Mouse (Mus musculus): ENCODE measurements around the gene Plac9a. TPM values are rescaled to one million over a fixed set of nuclear protein-coding genes. Genes with fewer than 3 reads are reported as not detected.
"Not testable (repeated sequence)": the region's sequence is repeated elsewhere in the genome, so short reads cannot be mapped to it uniquely, and the experiment has no call there.

Gene Plac9a
- polyA plus RNA-seq, 1 experiment from 2014 or later = not detected

DNA sequence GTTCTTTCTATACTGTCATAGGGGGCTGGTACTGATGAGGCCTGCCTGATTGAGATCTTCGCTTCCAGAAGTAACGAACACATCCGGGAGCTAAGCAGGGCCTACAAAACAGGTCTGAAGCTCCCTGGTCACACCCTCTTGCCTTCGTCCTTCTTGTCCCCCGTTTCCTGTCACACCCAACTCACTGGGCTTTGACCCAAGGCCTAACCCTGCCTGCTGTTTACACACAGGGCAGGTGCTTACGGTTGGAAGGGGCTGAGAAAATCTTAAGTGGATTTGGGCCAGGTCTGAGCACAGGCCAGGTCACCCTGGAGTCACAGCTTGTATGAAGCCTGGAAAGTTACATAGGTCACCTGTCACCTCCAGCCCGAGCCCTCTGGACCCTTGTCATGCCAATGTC lies 26.3 kb downstream of the Plac9a start:
- not testable (repeated sequence) for H3K27ac ChIP-seq (replicated peaks); H3K4me3 ChIP-seq; H3K9me3 ChIP-seq; DNase-seq (ENCODE audit: low spot score); H3K36me3 ChIP-seq (replicated peaks); H3K27me3 ChIP-seq (replicated peaks; ENCODE audit: low read depth, poor library complexity, severe bottlenecking); H3K4me1 ChIP-seq
- no CpG with 5 or more reads among the region's 7 CpGs for WGBS

DNA sequence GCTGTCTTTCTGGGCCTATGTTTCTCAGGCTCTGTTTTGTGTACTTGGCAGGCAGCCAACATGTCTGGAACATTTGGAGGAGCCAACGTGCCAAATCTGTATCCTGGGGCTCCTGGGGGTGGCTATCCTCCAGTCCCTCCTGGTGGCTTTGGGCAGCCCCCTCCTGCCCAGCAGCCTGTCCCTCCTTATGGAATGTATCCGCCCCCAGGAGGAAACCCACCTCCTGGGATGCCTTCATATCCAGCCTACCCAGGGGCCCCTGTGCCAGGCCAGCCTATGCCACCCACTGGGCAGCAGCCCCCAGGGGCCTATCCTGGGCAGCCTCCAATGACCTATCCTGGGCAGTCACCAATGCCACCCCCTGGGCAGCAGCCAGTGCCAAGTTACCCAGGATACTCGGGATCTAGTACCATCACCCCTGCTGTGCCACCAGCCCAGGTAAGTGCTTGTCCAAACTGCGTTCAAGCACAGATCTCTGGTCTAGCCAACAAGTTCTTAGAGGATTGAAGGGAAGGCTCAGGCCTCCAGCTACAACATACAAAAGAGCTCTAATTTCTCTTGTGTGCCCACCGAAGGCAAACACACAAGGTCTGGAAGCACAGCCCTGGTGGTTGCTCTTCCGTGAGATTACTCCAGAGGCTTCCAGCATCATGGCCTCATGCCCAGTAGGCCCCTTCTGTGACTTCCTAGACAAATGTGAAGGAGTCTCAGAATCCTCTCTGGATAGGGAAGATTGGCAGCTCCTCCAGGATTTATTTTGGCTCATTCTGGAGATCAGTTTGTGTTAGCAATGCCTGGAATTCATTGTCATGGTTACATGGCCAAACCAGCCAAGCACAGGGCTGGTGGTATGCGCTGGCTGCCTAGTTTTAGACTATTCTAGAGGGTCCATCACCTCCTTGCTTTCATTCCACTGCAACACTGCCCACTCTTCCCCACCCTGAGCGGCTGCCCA lies 30.2 kb downstream of the Plac9a start:
- H3K36me3 ChIP-seq (replicated peaks) = no peaks in the 10 kb centered on the region
- no peaks in the 10 kb centered on the region for H3K27me3 ChIP-seq (replicated peaks; ENCODE audit: low read depth, poor library complexity, severe bottlenecking)
- H3K4me3 ChIP-seq = no peak overlapping the region
- 87% methylated on average over 8 of the region's 8 CpGs for WGBS
- H3K4me1 ChIP-seq = peaks cover 23% of the 10 kb centered on the region
- H3K9me3 ChIP-seq = no peaks in the 10 kb centered on the region
- DNase-seq (ENCODE audit: low spot score) = no peak
- H3K27ac ChIP-seq (replicated peaks) = peak overlapping the region; percentile 30; the same call in 1 of the 2 replicates

DNA sequence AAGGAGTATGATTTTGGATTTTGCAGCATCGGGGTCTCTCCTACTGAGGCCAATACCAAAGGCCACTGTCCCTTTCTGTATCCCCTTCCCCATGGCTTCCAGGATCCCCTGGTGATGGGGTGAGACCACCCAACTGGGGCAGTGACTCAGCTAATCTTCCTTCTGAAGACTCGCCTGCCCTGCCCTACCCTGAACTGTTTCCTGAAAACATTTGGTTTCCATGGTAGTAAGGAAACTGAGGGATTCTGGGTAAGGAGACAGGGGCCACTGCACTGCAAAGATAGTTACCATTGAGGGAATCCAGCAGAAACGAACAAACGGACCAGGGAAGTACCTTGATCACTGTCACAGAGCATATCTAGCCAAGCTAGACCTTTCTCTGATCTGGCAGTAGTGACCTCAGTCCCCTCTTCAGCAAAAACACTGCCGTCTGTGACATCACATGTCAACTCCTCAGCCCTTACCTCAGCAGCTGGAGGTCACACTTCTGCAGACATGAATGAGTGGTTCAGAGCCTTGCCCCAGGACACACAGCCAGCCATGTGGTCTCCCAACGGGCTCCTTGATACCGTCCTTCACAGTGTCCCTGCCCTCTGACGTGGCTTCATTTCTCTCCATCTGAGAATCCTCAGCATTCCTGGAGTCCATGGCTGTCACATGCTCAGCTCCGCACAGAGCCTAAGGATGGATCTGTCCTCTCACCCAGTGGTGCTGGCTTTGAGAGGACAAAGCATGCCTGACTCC lies 33.6 kb downstream of the Plac9a start:
- no peak overlapping the region for H3K4me3 ChIP-seq
- WGBS = 57% methylated on average over 9 of the region's 9 CpGs
- no peak for DNase-seq (ENCODE audit: low spot score)
- H3K27ac ChIP-seq (replicated peaks) = peak overlapping the region; percentile 51; the same call in 1 of the 2 replicates
- H3K4me1 ChIP-seq = peaks cover 41% of the 10 kb centered on the region
- no peaks in the 10 kb centered on the region for H3K27me3 ChIP-seq (replicated peaks; ENCODE audit: low read depth, poor library complexity, severe bottlenecking)
- no peaks in the 10 kb centered on the region for H3K9me3 ChIP-seq
- no peaks in the 10 kb centered on the region for H3K36me3 ChIP-seq (replicated peaks)

DNA sequence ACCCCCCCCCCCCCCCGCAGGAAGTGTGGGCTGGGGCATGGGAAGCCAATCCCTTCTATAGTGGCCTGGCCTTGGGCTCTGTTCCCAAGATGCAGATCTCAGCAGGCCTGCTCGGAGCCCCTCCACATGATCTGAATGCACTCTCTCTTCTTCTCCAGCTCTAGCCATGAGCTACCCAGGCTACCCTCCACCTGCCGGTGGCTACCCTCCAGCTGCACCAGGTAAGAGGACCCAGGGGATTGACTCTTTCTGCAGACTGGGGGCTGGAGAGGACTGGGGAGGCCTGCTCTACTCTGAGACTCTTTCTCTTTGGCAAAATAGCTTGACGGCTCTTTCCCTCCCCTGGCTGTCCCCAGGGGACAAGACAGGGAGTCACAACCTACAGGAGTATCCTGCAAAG lies 34.2 kb downstream of the Plac9a start:
- 76% methylated on average over 4 of the region's 4 CpGs for WGBS
- Histone ChIP-seq H3K4me3 (no peak overlapping the region), H3K36me3 (replicated peaks) (no peaks in the 10 kb centered on the region), H3K4me1 (peaks cover 41% of the 10 kb centered on the region), H3K9me3 (no peaks in the 10 kb centered on the region), H3K27me3 (replicated peaks; ENCODE audit: low read depth, poor library complexity, severe bottlenecking) (no peaks in the 10 kb centered on the region), H3K27ac (replicated peaks) (peak overlapping the region; percentile 30; the same call in 1 of the 2 replicates)
- DNase-seq (ENCODE audit: low spot score) = no peak

GRCm38 (mm10) chr14:25867834-25868233 lies 35.1 kb downstream of the Plac9a start:
- no peaks in the 10 kb centered on the region for H3K9me3 ChIP-seq
- 55% methylated on average over 6 of the region's 6 CpGs for WGBS
- peaks cover 41% of the 10 kb centered on the region for H3K4me1 ChIP-seq
- no peak for DNase-seq (ENCODE audit: low spot score)
- H3K27ac ChIP-seq (replicated peaks) = no peak overlapping the region; the same call in 1 of the 2 replicates
- no peak overlapping the region for H3K4me3 ChIP-seq
- H3K36me3 ChIP-seq (replicated peaks) = no peaks in the 10 kb centered on the region
- H3K27me3 ChIP-seq (replicated peaks; ENCODE audit: low read depth, poor library complexity, severe bottlenecking) = no peaks in the 10 kb centered on the region

DNA sequence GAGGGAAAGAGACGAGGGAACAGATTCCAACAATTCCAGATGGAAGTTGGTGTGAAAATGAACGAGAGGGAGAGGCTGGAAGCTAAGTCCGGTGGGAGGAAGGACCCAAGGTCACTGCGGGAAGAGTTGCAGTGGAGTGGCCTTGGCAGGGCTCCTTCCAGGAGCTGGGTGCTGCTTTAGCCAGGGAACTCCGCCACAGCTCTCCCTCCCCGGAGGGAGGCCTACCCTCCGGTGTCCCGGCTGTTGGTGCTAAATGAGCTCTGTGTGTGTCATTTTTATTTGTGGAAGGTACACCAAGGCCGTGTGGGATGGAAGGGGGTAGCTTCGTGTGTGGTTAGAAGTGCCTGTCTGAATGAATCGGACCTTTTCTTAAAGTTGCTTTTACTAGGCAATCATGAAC lies 36.1 kb downstream of the Plac9a start:
- Histone ChIP-seq H3K9me3 (no peaks in the 10 kb centered on the region), H3K36me3 (replicated peaks) (no peaks in the 10 kb centered on the region), H3K27me3 (replicated peaks; ENCODE audit: low read depth, poor library complexity, severe bottlenecking) (no peaks in the 10 kb centered on the region), H3K4me1 (peaks cover 41% of the 10 kb centered on the region), H3K27ac (replicated peaks) (no peak overlapping the region), H3K4me3 (no peak overlapping the region)
- 83% methylated on average over 11 of the region's 11 CpGs for WGBS
- DNase-seq (ENCODE audit: low spot score) = no peak

DNA sequence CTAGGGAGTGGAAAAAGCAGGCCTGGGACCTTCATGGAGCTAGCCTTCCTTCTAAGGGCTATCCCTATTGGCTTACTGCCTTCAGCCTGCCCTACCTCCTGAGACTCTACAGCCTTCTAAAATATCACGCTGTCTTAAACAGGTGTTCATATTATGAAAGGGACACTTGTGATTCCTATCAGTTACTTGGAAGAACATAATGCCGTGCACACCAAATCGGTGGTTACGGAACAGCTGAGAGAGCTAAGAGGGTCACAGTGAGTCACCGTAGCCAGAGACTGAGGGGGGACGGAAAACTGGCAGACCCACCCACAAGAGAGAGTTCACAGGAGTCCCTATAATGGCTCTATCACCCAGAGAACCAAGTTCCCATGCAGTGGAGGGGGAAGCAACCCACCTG lies 36.5 kb downstream of the Plac9a start:
- Histone ChIP-seq H3K9me3 (no peaks in the 10 kb centered on the region), H3K36me3 (replicated peaks) (no peaks in the 10 kb centered on the region), H3K27me3 (replicated peaks; ENCODE audit: low read depth, poor library complexity, severe bottlenecking) (no peaks in the 10 kb centered on the region), H3K4me3 (no peak overlapping the region), H3K27ac (replicated peaks) (no peak overlapping the region), H3K4me1 (peaks cover 41% of the 10 kb centered on the region)
- no peak for DNase-seq (ENCODE audit: low spot score)
- 91% methylated on average over 6 of the region's 6 CpGs for WGBS

- DNase-seq (ENCODE audit: low spot score) = no peak
- no peaks in the 10 kb centered on the region for H3K36me3 ChIP-seq (replicated peaks)
- H3K27me3 ChIP-seq (replicated peaks; ENCODE audit: low read depth, poor library complexity, severe bottlenecking) = no peaks in the 10 kb centered on the region
- no peak overlapping the region for H3K4me3 ChIP-seq
- H3K27ac ChIP-seq (replicated peaks) = no peak overlapping the region
- 81% methylated on average over 5 of the region's 5 CpGs for WGBS
- no peaks in the 10 kb centered on the region for H3K9me3 ChIP-seq
- H3K4me1 ChIP-seq = peaks cover 41% of the 10 kb centered on the region
These were observed 37.6 kb downstream of the Plac9a start for GRCm38 (mm10) chr14:25865251-25865650.

DNA sequence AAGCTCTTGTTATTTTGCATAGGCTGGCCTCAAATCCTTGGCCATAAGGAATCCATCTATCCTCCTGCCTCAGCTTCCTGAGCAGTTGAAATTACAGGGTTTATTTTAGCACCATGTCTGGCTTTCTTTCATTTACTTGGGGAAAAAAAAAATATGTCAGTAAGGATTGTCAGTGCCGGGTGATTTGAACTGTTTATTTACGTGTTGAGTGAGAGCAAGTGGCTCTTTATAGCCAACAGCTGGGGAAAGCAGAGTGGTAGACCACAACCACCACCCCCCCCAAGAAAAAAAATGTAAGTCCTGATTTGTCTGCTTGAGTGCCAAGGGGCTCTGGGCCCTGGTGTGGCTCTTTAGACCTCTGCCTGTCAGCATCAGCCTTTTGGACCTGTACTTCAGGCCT lies 39.2 kb downstream of the Plac9a start:
- H3K27me3 ChIP-seq (replicated peaks; ENCODE audit: low read depth, poor library complexity, severe bottlenecking) = no peaks in the 10 kb centered on the region
- DNase-seq (ENCODE audit: low spot score) = no peak
- H3K4me1 ChIP-seq = peaks cover 35% of the 10 kb centered on the region
- 80% methylated on average over 2 of the region's 2 CpGs for WGBS
- H3K9me3 ChIP-seq = no peaks in the 10 kb centered on the region
- no peaks in the 10 kb centered on the region for H3K36me3 ChIP-seq (replicated peaks)
- H3K4me3 ChIP-seq = no peak overlapping the region
- no peak overlapping the region for H3K27ac ChIP-seq (replicated peaks)

GRCm38 (mm10) chr14:25861771-25862530 lies 40.9 kb downstream of the Plac9a start:
- no peaks in the 10 kb centered on the region for H3K36me3 ChIP-seq (replicated peaks)
- H3K9me3 ChIP-seq = no peaks in the 10 kb centered on the region
- 90% methylated on average over 13 of the region's 13 CpGs for WGBS
- no peaks in the 10 kb centered on the region for H3K27me3 ChIP-seq (replicated peaks; ENCODE audit: low read depth, poor library complexity, severe bottlenecking)
- no peak overlapping the region for H3K27ac ChIP-seq (replicated peaks)
- DNase-seq (ENCODE audit: low spot score) = no peak
- H3K4me1 ChIP-seq = peaks cover 27% of the 10 kb centered on the region
- no peak overlapping the region for H3K4me3 ChIP-seq

- 87% methylated on average over 8 of the region's 8 CpGs for WGBS
- no peaks in the 10 kb centered on the region for H3K36me3 ChIP-seq (replicated peaks)
- no peak overlapping the region for H3K4me3 ChIP-seq
- no peak for DNase-seq (ENCODE audit: low spot score)
- H3K27me3 ChIP-seq (replicated peaks; ENCODE audit: low read depth, poor library complexity, severe bottlenecking) = no peaks in the 10 kb centered on the region
- H3K4me1 ChIP-seq = peaks cover 28% of the 10 kb centered on the region
- H3K9me3 ChIP-seq = no peaks in the 10 kb centered on the region
- H3K27ac ChIP-seq (replicated peaks) = no peak overlapping the region
These were observed 45.0 kb downstream of the Plac9a start for GRCm38 (mm10) chr14:25857940-25858339.

DNA sequence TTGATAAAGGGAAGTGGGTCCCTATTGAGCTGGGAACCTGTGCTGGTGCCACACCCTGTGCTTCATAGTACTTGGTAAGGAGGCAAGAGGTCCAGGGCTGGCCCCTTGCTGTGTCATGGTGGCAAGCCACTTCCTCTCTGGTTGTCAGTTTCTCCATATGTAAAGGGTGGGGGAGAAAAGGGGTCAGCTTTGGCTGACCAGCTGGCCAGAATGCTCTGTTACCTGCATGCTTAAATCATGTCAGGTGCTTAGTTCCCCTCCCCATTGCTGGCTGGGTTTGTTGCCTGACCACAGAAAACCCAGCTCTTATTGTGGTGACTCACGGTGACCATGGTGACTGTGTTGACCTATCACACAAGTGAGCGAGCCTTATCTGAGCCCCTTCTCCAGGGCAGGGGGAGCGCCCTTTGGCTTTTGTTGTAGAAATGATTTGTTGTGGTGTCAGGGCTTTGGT lies 45.7 kb downstream of the Plac9a start:
- no peak overlapping the region for H3K27ac ChIP-seq (replicated peaks)
- DNase-seq (ENCODE audit: low spot score) = no peak
- peaks cover 30% of the 10 kb centered on the region for H3K4me1 ChIP-seq
- no peaks in the 10 kb centered on the region for H3K36me3 ChIP-seq (replicated peaks)
- no peaks in the 10 kb centered on the region for H3K9me3 ChIP-seq
- no peaks in the 10 kb centered on the region for H3K27me3 ChIP-seq (replicated peaks; ENCODE audit: low read depth, poor library complexity, severe bottlenecking)
- no peak overlapping the region for H3K4me3 ChIP-seq
- WGBS = 76% methylated on average over 3 of the region's 3 CpGs
